Mouse (Mus musculus) intestine, postnatal 0 days (tissue): ENCODE measurements around the gene Pde12. TPM values are rescaled to one million over a fixed set of nuclear protein-coding genes. Genes with fewer than 3 reads are reported as not detected.

Experiments used
- ATAC-seq: fragments of 200-750 bp; cut with Nextera tagmentation; 2 replicates; pipeline ENCODE4 v1.8.0; 2017; ENCODE audit warnings: mild to moderate bottlenecking, moderate TSS enrichment, moderate library complexity
- H3K27ac ChIP-seq: fragments of 300-500 bp; sonication (generic); 2 replicates; pipeline ENCODE4 v1.5.1; 2014; ENCODE audit warnings: mild to moderate bottlenecking, low read depth, low read length, moderate library complexity
- H3K27me3 ChIP-seq: fragments of 300-500 bp; sonication (generic); replicated peaks from 2 replicates; pipeline ENCODE4 v1.6.1; 2014; ENCODE audit warnings: low read length, mixed read lengths; ENCODE audit not compliant: control insufficient read depth, insufficient read depth
- H3K36me3 ChIP-seq: fragments of 300-500 bp; sonication (generic); 2 replicates; pipeline ENCODE4 v1.6.1; 2014; ENCODE audit warnings: mild to moderate bottlenecking, moderate library complexity; ENCODE audit not compliant: control insufficient read depth, insufficient read depth
- H3K4me1 ChIP-seq: fragments of 300-500 bp; sonication (generic); replicated peaks from 2 replicates; pipeline ENCODE4 v1.6.1; 2014; ENCODE audit warnings: antibody characterized with exemption, low read length, mixed read lengths; ENCODE audit not compliant: control insufficient read depth, insufficient read depth
- H3K4me2 ChIP-seq: fragments of 300-500 bp; sonication (generic); replicated peaks from 2 replicates; pipeline ENCODE4 v1.6.1; 2014; ENCODE audit warnings: low read depth, mild to moderate bottlenecking, moderate library complexity
- H3K4me3 ChIP-seq: fragments of 300-500 bp; sonication (generic); 2 replicates; pipeline ENCODE4 v1.5.1; 2014; ENCODE audit warnings: low read depth, low read length
- H3K9ac ChIP-seq: fragments of 300-500 bp; sonication (generic); 2 replicates; pipeline ENCODE4 v1.6.1; 2014; ENCODE audit warnings: mild to moderate bottlenecking, low read depth, low read length
- H3K9me3 ChIP-seq: fragments of 300-500 bp; sonication (generic); 2 replicates; pipeline ENCODE4 v1.6.1; 2016; ENCODE audit warnings: mixed run types; ENCODE audit not compliant: control insufficient read depth
- CTCF ChIP-seq: sonication (generic); IDR thresholded peaks from 2 replicates; pipeline ENCODE4 v1.5.1; 2016; ENCODE audit warnings: low read depth, mild to moderate bottlenecking, control low read depth, antibody characterized with exemption, moderate library complexity
- WGBS: fragments of 180-500 bp; shearing (Covaris S2); extraction: QIAGEN DNeasy Blood & Tissue Kit; methylation state at CpG from one replicate; pipeline ENCODE4 v1.1.7; 2014; 5-methylcytosine and 5-hydroxymethylcytosine counted together
- microRNA-seq: library from miRNA; unstranded; fragments of <30 nt; microRNA quantifications from one replicate; pipeline ENCODE4, GENCODE M21; 2016
- polyA plus RNA-seq: library from polyadenylated mRNA; unstranded; fragments of >200 nt; fragmentation: Nextera tagmentation; extraction: Ambion mirVana; gene quantifications from 2 replicates; pipeline ENCODE4 v1.2.1, GENCODE M21; 2015

The Pde12 gene
- polyA plus RNA-seq, 1 experiment from 2014 or later, result 6.9 TPM

GRCm38 (mm10) chr14:26637851-26638707, 31.6 kb downstream of the Pde12 start, which contains the start of gene Arf4:
Gene Arf4 (plus strand): TSS chr14:26638074.
- H3K9ac ChIP-seq, result peak within 1 kb of the TSS; percentile 95
- no peaks in the 10 kb centered on the region for H3K4me1 ChIP-seq
- peak; percentile 98 for ATAC-seq
- peak within 1 kb of the TSS; percentile 65 for H3K4me2 ChIP-seq
- no peaks in the 10 kb centered on the region for H3K27me3 ChIP-seq
- peak within 1 kb of the TSS; percentile 98 for H3K4me3 ChIP-seq
- peak within 1 kb of the TSS; percentile 99 for H3K27ac ChIP-seq
- WGBS, result under 1% methylated on average over 82 of the region's 83 CpGs
- TF ChIP-seq CTCF, result no peak
- H3K36me3 ChIP-seq, result no peaks in the 10 kb centered on the region
- H3K9me3 ChIP-seq, result no peaks in the 10 kb centered on the region

GRCm38 (mm10) chr14:26637025-26637850, 32.4 kb downstream of the Pde12 start:
- Histone ChIP-seq H3K4me3 (peak overlapping the region; percentile 98), H3K4me2 (peak overlapping the region; percentile 65), H3K27me3 (no peaks in the 10 kb centered on the region), H3K9ac (peak overlapping the region; percentile 45), H3K4me1 (no peaks in the 10 kb centered on the region), H3K36me3 (no peaks in the 10 kb centered on the region), H3K27ac (peak overlapping the region; percentile 90), H3K9me3 (no peaks in the 10 kb centered on the region)
- whole genome bisulfite sequencing, result 16% methylated on average over 17 of the region's 17 CpGs
- ATAC-seq, result peak; percentile 7
- TF ChIP-seq CTCF, result no peak

- H3K36me3 ChIP-seq, result peaks cover 75% of the 10 kb centered on the region
- H3K27ac ChIP-seq, result no peak overlapping the region
- no peak overlapping the region for H3K4me2 ChIP-seq
- WGBS, result 88% methylated on average over 5 of the region's 5 CpGs
- no peaks in the 10 kb centered on the region for H3K4me1 ChIP-seq
- no peaks in the 10 kb centered on the region for H3K9me3 ChIP-seq
- no peak for ATAC-seq
- no peak overlapping the region for H3K4me3 ChIP-seq
- no peak overlapping the region for H3K9ac ChIP-seq
- no peak for TF ChIP-seq CTCF
- H3K27me3 ChIP-seq, result no peaks in the 10 kb centered on the region
Measured at GRCm38 (mm10) chr14:26626605-26627140, 43.0 kb downstream of the Pde12 start.

- ATAC-seq, result no peak
- Histone ChIP-seq H3K4me1 (no peaks in the 10 kb centered on the region), H3K4me3 (no peak overlapping the region), H3K27ac (no peak overlapping the region), H3K36me3 (peaks cover 75% of the 10 kb centered on the region), H3K27me3 (no peaks in the 10 kb centered on the region), H3K9me3 (no peaks in the 10 kb centered on the region), H3K9ac (no peak overlapping the region), H3K4me2 (no peak overlapping the region)
- WGBS, result 72% methylated on average over 4 of the region's 4 CpGs
- no peak for TF ChIP-seq CTCF
Measured at GRCm38 (mm10) chr14:26625301-26625700, 44.4 kb downstream of the Pde12 start.

- H3K4me3 ChIP-seq, result no peak overlapping the region
- H3K9ac ChIP-seq, result no peak overlapping the region
- H3K4me1 ChIP-seq, result no peaks in the 10 kb centered on the region
- no peak for ATAC-seq
- H3K4me2 ChIP-seq, result no peak overlapping the region
- H3K36me3 ChIP-seq, result peaks cover 64% of the 10 kb centered on the region
- H3K27me3 ChIP-seq, result no peaks in the 10 kb centered on the region
- H3K9me3 ChIP-seq, result no peaks in the 10 kb centered on the region
- no peak overlapping the region for H3K27ac ChIP-seq
- no peak for TF ChIP-seq CTCF
- 92% methylated on average over 4 of the region's 4 CpGs for WGBS
Measured at GRCm38 (mm10) chr14:26610689-26611088, 59.0 kb downstream of the Pde12 start.

Small RNA genes within 50 kb of the gene (microRNA-seq; reads per million reads assigned to microRNA genes)
- gene Mir7672, result 1.1 reads per million

Other genes starting within 250 kb of the Pde12 start
- 62.6 and 63.5 TPM in 2 replicates for gene Slmap, start 135.0 kb downstream of the Pde12 start, polyA plus RNA-seq
- gene Dennd6a, start 96.0 kb downstream of the Pde12 start, polyA plus RNA-seq, result 31.6 and 33.5 TPM in 2 replicates
- 640 and 727 TPM in 2 replicates for gene Arf4, start 31.8 kb downstream of the Pde12 start, polyA plus RNA-seq
- 0.05 and 0.08 TPM in 2 replicates for gene Dnah12, start 23.4 kb upstream of the Pde12 start, polyA plus RNA-seq
- gene Asb14, start 224.7 kb upstream of the Pde12 start, polyA plus RNA-seq, result 0.08 TPM in 1 of 2 replicates, not detected in the other